Mouse (Mus musculus): ENCODE results near the gene Tdgf1. TPM values are rescaled to one million over a fixed set of nuclear protein-coding genes. Genes with fewer than 3 reads are reported as not detected.

The Tdgf1 gene
- not detected in 2 replicates for polyA plus RNA-seq (2015; fragmentation: Nextera tagmentation; extraction: Ambion mirVana)

GRCm38 (mm10) chr9:110945926-110946325 lies at the start of gene Tdgf1:
Tdgf1 (minus strand) TSS chr9:110946158.
- Histone ChIP-seq H3K9ac (replicated peaks; ENCODE audit: low read length) (no peak within 1 kb of the TSS), H3K9me3 (ENCODE audit: low read length) (no peaks in the 10 kb centered on the region), H3K4me1 (ENCODE audit: insufficient read depth, low read length) (no peaks in the 10 kb centered on the region), H3K36me3 (ENCODE audit: insufficient read depth, low read length) (no peaks in the 10 kb centered on the region), H3K27ac (ENCODE audit: low read length) (no peak within 1 kb of the TSS), H3K4me3 (ENCODE audit: low read length) (no peak within 1 kb of the TSS), H3K4me2 (replicated peaks; ENCODE audit: low read depth, low read length) (no peak within 1 kb of the TSS), H3K27me3 (ENCODE audit: insufficient read depth, low read length) (peaks cover 43% of the 10 kb centered on the region)
- WGBS: 9% methylated on average over 11 of the region's 11 CpGs
- no peak for ATAC-seq (ENCODE audit: low FRiP score, low TSS enrichment)

- Histone ChIP-seq H3K36me3 (ENCODE audit: insufficient read depth, low read length) (no peaks in the 10 kb centered on the region), H3K27ac (ENCODE audit: low read length) (peak overlapping the region; percentile 8; the same call in 1 of the 2 replicates), H3K4me2 (replicated peaks; ENCODE audit: low read depth, low read length) (peak overlapping the region; percentile 56), H3K9ac (replicated peaks; ENCODE audit: low read length) (peak overlapping the region; percentile 50), H3K9me3 (ENCODE audit: low read length) (no peaks in the 10 kb centered on the region), H3K4me3 (ENCODE audit: low read length) (peak overlapping the region; percentile 45), H3K27me3 (ENCODE audit: insufficient read depth, low read length) (no peaks in the 10 kb centered on the region), H3K4me1 (ENCODE audit: insufficient read depth, low read length) (no peaks in the 10 kb centered on the region)
- 7% methylated on average over 13 of the region's 13 CpGs for WGBS
- ATAC-seq (ENCODE audit: low FRiP score, low TSS enrichment): peak; percentile 93
These were observed 48.8 kb upstream of the Tdgf1 start for GRCm38 (mm10) chr9:110994716-110995172.

- Histone ChIP-seq H3K4me1 (ENCODE audit: insufficient read depth, low read length) (no peaks in the 10 kb centered on the region), H3K27ac (ENCODE audit: low read length) (no peak overlapping the region), H3K27me3 (ENCODE audit: insufficient read depth, low read length) (no peaks in the 10 kb centered on the region), H3K36me3 (ENCODE audit: insufficient read depth, low read length) (no peaks in the 10 kb centered on the region), H3K9ac (replicated peaks; ENCODE audit: low read length) (no peak overlapping the region), H3K9me3 (ENCODE audit: low read length) (no peaks in the 10 kb centered on the region), H3K4me2 (replicated peaks; ENCODE audit: low read depth, low read length) (no peak overlapping the region), H3K4me3 (ENCODE audit: low read length) (no peak overlapping the region)
- no peak for ATAC-seq (ENCODE audit: low FRiP score, low TSS enrichment)
- WGBS: 28% methylated on average over 3 of the region's 3 CpGs
These were observed 47.3 kb upstream of the Tdgf1 start for GRCm38 (mm10) chr9:110993281-110993709.

GRCm38 (mm10) chr9:110990204-110990603 lies 44.2 kb upstream of the Tdgf1 start, which contains the start of gene Rtp3:
Rtp3 (minus strand) TSS chr9:110990583.
- H3K4me3 ChIP-seq (ENCODE audit: low read length): no peak within 1 kb of the TSS
- WGBS: 47% methylated on average over 6 of the region's 6 CpGs
- no peaks in the 10 kb centered on the region for H3K36me3 ChIP-seq (ENCODE audit: insufficient read depth, low read length)
- H3K27ac ChIP-seq (ENCODE audit: low read length): no peak within 1 kb of the TSS; the same call in 1 of the 2 replicates
- no peak within 1 kb of the TSS for H3K4me2 ChIP-seq (replicated peaks; ENCODE audit: low read depth, low read length)
- H3K4me1 ChIP-seq (ENCODE audit: insufficient read depth, low read length): no peaks in the 10 kb centered on the region
- H3K27me3 ChIP-seq (ENCODE audit: insufficient read depth, low read length): no peaks in the 10 kb centered on the region
- no peak within 1 kb of the TSS for H3K9ac ChIP-seq (replicated peaks; ENCODE audit: low read length)
- ATAC-seq (ENCODE audit: low FRiP score, low TSS enrichment): no peak
- no peaks in the 10 kb centered on the region for H3K9me3 ChIP-seq (ENCODE audit: low read length)

- no peaks in the 10 kb centered on the region for H3K36me3 ChIP-seq (ENCODE audit: insufficient read depth, low read length)
- WGBS: 94% methylated on average over 2 of the region's 2 CpGs
- no peaks in the 10 kb centered on the region for H3K27me3 ChIP-seq (ENCODE audit: insufficient read depth, low read length)
- H3K9ac ChIP-seq (replicated peaks; ENCODE audit: low read length): no peak overlapping the region
- H3K4me1 ChIP-seq (ENCODE audit: insufficient read depth, low read length): no peaks in the 10 kb centered on the region
- H3K4me3 ChIP-seq (ENCODE audit: low read length): no peak overlapping the region
- H3K4me2 ChIP-seq (replicated peaks; ENCODE audit: low read depth, low read length): no peak overlapping the region
- no peaks in the 10 kb centered on the region for H3K9me3 ChIP-seq (ENCODE audit: low read length)
- H3K27ac ChIP-seq (ENCODE audit: low read length): no peak overlapping the region; the same call in 1 of the 2 replicates
- ATAC-seq (ENCODE audit: low FRiP score, low TSS enrichment): no peak
These were observed 43.6 kb upstream of the Tdgf1 start for GRCm38 (mm10) chr9:110989543-110989942.

GRCm38 (mm10) chr9:110989141-110989540 lies 43.2 kb upstream of the Tdgf1 start:
- no peaks in the 10 kb centered on the region for H3K27me3 ChIP-seq (ENCODE audit: insufficient read depth, low read length)
- no peak for ATAC-seq (ENCODE audit: low FRiP score, low TSS enrichment)
- H3K4me1 ChIP-seq (ENCODE audit: insufficient read depth, low read length): no peaks in the 10 kb centered on the region
- WGBS: 63% methylated on average over 4 of the region's 4 CpGs
- H3K4me3 ChIP-seq (ENCODE audit: low read length): no peak overlapping the region
- H3K9me3 ChIP-seq (ENCODE audit: low read length): no peaks in the 10 kb centered on the region
- H3K4me2 ChIP-seq (replicated peaks; ENCODE audit: low read depth, low read length): no peak overlapping the region
- no peak overlapping the region for H3K27ac ChIP-seq (ENCODE audit: low read length)
- no peak overlapping the region for H3K9ac ChIP-seq (replicated peaks; ENCODE audit: low read length)
- no peaks in the 10 kb centered on the region for H3K36me3 ChIP-seq (ENCODE audit: insufficient read depth, low read length)

- no peak overlapping the region for H3K4me2 ChIP-seq (replicated peaks; ENCODE audit: low read depth, low read length)
- H3K27ac ChIP-seq (ENCODE audit: low read length): no peak overlapping the region
- no peaks in the 10 kb centered on the region for H3K27me3 ChIP-seq (ENCODE audit: insufficient read depth, low read length)
- no peaks in the 10 kb centered on the region for H3K9me3 ChIP-seq (ENCODE audit: low read length)
- H3K4me1 ChIP-seq (ENCODE audit: insufficient read depth, low read length): no peaks in the 10 kb centered on the region
- ATAC-seq (ENCODE audit: low FRiP score, low TSS enrichment): no peak
- no peak overlapping the region for H3K9ac ChIP-seq (replicated peaks; ENCODE audit: low read length)
- H3K4me3 ChIP-seq (ENCODE audit: low read length): no peak overlapping the region
- H3K36me3 ChIP-seq (ENCODE audit: insufficient read depth, low read length): no peaks in the 10 kb centered on the region
- 69% methylated on average over 3 of the region's 3 CpGs for WGBS
These were observed 42.1 kb upstream of the Tdgf1 start for GRCm38 (mm10) chr9:110988078-110988477.

GRCm38 (mm10) chr9:110987331-110987730 lies 41.4 kb upstream of the Tdgf1 start:
- WGBS: 81% methylated on average over 4 of the region's 4 CpGs
- no peak for ATAC-seq (ENCODE audit: low FRiP score, low TSS enrichment)
- H3K9me3 ChIP-seq (ENCODE audit: low read length): no peaks in the 10 kb centered on the region
- no peak overlapping the region for H3K4me3 ChIP-seq (ENCODE audit: low read length)
- no peaks in the 10 kb centered on the region for H3K27me3 ChIP-seq (ENCODE audit: insufficient read depth, low read length)
- no peak overlapping the region for H3K27ac ChIP-seq (ENCODE audit: low read length)
- H3K4me2 ChIP-seq (replicated peaks; ENCODE audit: low read depth, low read length): no peak overlapping the region
- no peaks in the 10 kb centered on the region for H3K4me1 ChIP-seq (ENCODE audit: insufficient read depth, low read length)
- H3K9ac ChIP-seq (replicated peaks; ENCODE audit: low read length): no peak overlapping the region
- H3K36me3 ChIP-seq (ENCODE audit: insufficient read depth, low read length): no peaks in the 10 kb centered on the region

GRCm38 (mm10) chr9:110985951-110986350 lies 40.0 kb upstream of the Tdgf1 start:
- no peaks in the 10 kb centered on the region for H3K27me3 ChIP-seq (ENCODE audit: insufficient read depth, low read length)
- no peak overlapping the region for H3K4me3 ChIP-seq (ENCODE audit: low read length)
- 84% methylated on average over 8 of the region's 8 CpGs for WGBS
- H3K9me3 ChIP-seq (ENCODE audit: low read length): no peaks in the 10 kb centered on the region
- no peak for ATAC-seq (ENCODE audit: low FRiP score, low TSS enrichment)
- H3K36me3 ChIP-seq (ENCODE audit: insufficient read depth, low read length): no peaks in the 10 kb centered on the region
- no peak overlapping the region for H3K27ac ChIP-seq (ENCODE audit: low read length)
- no peaks in the 10 kb centered on the region for H3K4me1 ChIP-seq (ENCODE audit: insufficient read depth, low read length)
- no peak overlapping the region for H3K9ac ChIP-seq (replicated peaks; ENCODE audit: low read length)
- no peak overlapping the region for H3K4me2 ChIP-seq (replicated peaks; ENCODE audit: low read depth, low read length)

GRCm38 (mm10) chr9:110985541-110985940 lies 39.6 kb upstream of the Tdgf1 start:
- Histone ChIP-seq H3K9ac (replicated peaks; ENCODE audit: low read length) (no peak overlapping the region), H3K27me3 (ENCODE audit: insufficient read depth, low read length) (no peaks in the 10 kb centered on the region), H3K9me3 (ENCODE audit: low read length) (no peaks in the 10 kb centered on the region), H3K27ac (ENCODE audit: low read length) (no peak overlapping the region), H3K36me3 (ENCODE audit: insufficient read depth, low read length) (no peaks in the 10 kb centered on the region), H3K4me1 (ENCODE audit: insufficient read depth, low read length) (no peaks in the 10 kb centered on the region), H3K4me3 (ENCODE audit: low read length) (no peak overlapping the region), H3K4me2 (replicated peaks; ENCODE audit: low read depth, low read length) (no peak overlapping the region)
- ATAC-seq (ENCODE audit: low FRiP score, low TSS enrichment): no peak
- WGBS: 95% methylated on average over 5 of the region's 5 CpGs
